Mouse (Mus musculus): Measurements from ENCODE around the gene Mapk8ip3. TPM values are rescaled to one million over a fixed set of nuclear protein-coding genes. Genes with fewer than 3 reads are reported as not detected.
A peak's percentile ranks its signal among the peaks of the same experiment; 100 is the strongest.

The Mapk8ip3 gene
- polyA plus RNA-seq, 1 experiment from 2014 or later = 55.8 TPM

- Histone ChIP-seq H3K9ac (no peak overlapping the region), H3K27ac (no peak overlapping the region), H3K27me3 (peaks cover 3% of the 10 kb centered on the region; the same call in 1 of the 2 replicates), H3K4me1 (no peaks in the 10 kb centered on the region), H3K9me3 (no peaks in the 10 kb centered on the region), H3K36me3 (peaks cover 41% of the 10 kb centered on the region), H3K4me2 (replicated peaks) (no peak overlapping the region), H3K4me3 (no peak overlapping the region)
- 89% methylated on average over 13 of the region's 13 CpGs for WGBS
- ATAC-seq (ENCODE audit: insufficient number of reproducible peaks, insufficient read depth, low FRiP score, low TSS enrichment) = no peak
Measured at GRCm38 (mm10) chr17:24856589-24856988, 80.2 kb downstream of the Mapk8ip3 start.

DNA sequence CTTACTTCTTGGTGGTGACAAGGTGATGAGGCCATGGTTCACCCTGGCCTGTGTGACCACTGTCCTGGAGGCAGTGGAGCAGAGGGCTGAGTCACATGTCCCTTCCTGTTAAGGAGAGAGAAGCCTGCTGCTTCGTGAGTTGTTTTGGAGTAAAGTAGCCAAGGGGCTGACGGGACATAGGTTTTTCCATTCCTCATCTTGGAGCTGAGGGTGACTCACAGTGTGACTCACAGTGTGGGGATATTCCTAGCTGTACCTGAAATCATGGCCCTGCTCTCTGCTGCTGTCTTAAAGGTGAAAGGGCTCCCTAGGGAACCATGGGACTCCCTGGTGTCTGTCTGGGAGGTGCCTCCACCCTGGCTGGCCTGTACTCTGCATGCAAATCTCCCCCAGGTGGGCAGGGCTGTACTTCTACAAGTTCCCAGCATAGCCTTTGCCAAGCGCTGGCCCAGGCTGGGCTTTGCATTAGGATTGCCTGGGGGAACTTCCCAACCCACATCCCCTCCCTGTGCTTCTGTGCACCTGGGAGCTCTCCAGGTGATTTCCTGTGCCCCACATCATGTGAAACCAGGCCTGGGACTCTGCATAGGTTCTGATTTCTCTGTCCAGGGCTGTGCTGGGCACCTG, 80.8 kb downstream of the Mapk8ip3 start:
- Histone ChIP-seq H3K4me1 (peaks cover 4% of the 10 kb centered on the region), H3K36me3 (peaks cover 34% of the 10 kb centered on the region), H3K9ac (no peak overlapping the region), H3K27me3 (peaks cover 9% of the 10 kb centered on the region; the same call in 1 of the 2 replicates), H3K4me2 (replicated peaks) (no peak overlapping the region), H3K4me3 (no peak overlapping the region), H3K27ac (no peak overlapping the region), H3K9me3 (no peaks in the 10 kb centered on the region)
- ATAC-seq (ENCODE audit: insufficient number of reproducible peaks, insufficient read depth, low FRiP score, low TSS enrichment) = no peak
- WGBS = 81% methylated on average over 3 of the region's 3 CpGs

- Histone ChIP-seq H3K4me3 (peak overlapping the region; percentile 77), H3K9ac (peak overlapping the region; percentile 66; the same call in 1 of the 2 replicates)
Measured at GRCm38 (mm10) chr17:24851381-24852125, 85.2 kb downstream of the Mapk8ip3 start.

GRCm38 (mm10) chr17:24850773-24851127, 86.0 kb downstream of the Mapk8ip3 start:
- Histone ChIP-seq H3K9me3 (no peaks in the 10 kb centered on the region), H3K27me3 (peaks cover 10% of the 10 kb centered on the region; the same call in 1 of the 2 replicates), H3K27ac (no peak overlapping the region), H3K4me1 (peaks cover 14% of the 10 kb centered on the region), H3K4me3 (peak overlapping the region; percentile 77), H3K4me2 (replicated peaks) (peak overlapping the region; percentile 87), H3K36me3 (peaks cover 13% of the 10 kb centered on the region), H3K9ac (peak overlapping the region; percentile 66)
- 2% methylated on average over 20 of the region's 20 CpGs for WGBS
- ATAC-seq (ENCODE audit: insufficient number of reproducible peaks, insufficient read depth, low FRiP score, low TSS enrichment) = no peak

More at GRCm38 (mm10) chr17:24851381-24852125, 85.2 kb downstream of the Mapk8ip3 start:
- peaks cover 14% of the 10 kb centered on the region for H3K4me1 ChIP-seq
- no peaks in the 10 kb centered on the region for H3K9me3 ChIP-seq
- H3K27ac ChIP-seq = no peak overlapping the region
- no peak for ATAC-seq (ENCODE audit: insufficient number of reproducible peaks, insufficient read depth, low FRiP score, low TSS enrichment)
- peak overlapping the region; percentile 87 for H3K4me2 ChIP-seq (replicated peaks)
- peaks cover 18% of the 10 kb centered on the region for H3K36me3 ChIP-seq
- H3K27me3 ChIP-seq = peaks cover 10% of the 10 kb centered on the region; the same call in 1 of the 2 replicates
- 78% methylated on average over 10 of the region's 10 CpGs for WGBS

DNA sequence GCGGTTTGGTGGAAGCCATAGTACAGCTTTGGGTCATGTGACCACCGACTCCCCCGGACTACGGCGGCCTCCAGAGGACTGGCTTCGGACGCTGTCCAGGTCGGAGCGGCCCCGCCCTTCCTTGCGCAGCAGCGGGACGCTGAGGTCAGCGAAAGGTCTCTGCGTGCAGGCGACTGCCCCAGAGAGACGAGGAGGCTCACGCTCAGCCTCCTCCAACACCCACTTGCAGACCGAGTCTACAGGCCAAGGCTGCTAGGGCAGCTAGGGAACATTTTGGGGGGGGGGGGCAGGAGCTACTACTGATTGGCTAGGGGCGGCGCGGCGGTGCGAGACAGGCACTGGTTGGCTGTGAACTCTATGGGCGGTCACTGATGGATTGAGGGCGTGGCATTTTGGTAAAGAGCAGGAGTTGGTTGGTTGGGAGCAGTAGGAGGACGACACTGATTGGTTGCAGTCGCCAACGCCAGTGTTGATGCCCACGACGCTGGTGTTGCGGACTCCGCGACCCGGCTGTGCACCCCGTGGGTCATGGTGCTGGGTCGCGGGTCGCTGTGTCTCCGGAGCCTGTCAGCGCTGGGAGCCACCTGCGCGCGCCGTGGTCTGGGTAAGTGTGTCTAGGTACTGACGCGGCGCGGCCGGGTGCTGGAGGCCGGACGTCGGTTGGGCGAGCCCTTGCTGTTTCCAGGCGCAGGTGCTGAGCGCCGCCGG, 86.6 kb downstream of the Mapk8ip3 start, which contains the start of gene Fahd1:
Fahd1 (minus strand) TSS at position 300 of the 708 bp plus-strand sequence.
- Histone ChIP-seq H3K27me3 (peaks cover 10% of the 10 kb centered on the region; the same call in 1 of the 2 replicates), H3K4me3 (peak within 1 kb of the TSS; percentile 77), H3K4me2 (replicated peaks) (peak within 1 kb of the TSS; percentile 87), H3K4me1 (peaks cover 14% of the 10 kb centered on the region), H3K9ac (peak within 1 kb of the TSS; percentile 66), H3K9me3 (no peaks in the 10 kb centered on the region), H3K36me3 (peaks cover 13% of the 10 kb centered on the region), H3K27ac (peak within 1 kb of the TSS; percentile 87)
- peak; percentile 100 for ATAC-seq (ENCODE audit: insufficient number of reproducible peaks, insufficient read depth, low FRiP score, low TSS enrichment)
- under 1% methylated on average over 58 of the region's 58 CpGs for WGBS

DNA sequence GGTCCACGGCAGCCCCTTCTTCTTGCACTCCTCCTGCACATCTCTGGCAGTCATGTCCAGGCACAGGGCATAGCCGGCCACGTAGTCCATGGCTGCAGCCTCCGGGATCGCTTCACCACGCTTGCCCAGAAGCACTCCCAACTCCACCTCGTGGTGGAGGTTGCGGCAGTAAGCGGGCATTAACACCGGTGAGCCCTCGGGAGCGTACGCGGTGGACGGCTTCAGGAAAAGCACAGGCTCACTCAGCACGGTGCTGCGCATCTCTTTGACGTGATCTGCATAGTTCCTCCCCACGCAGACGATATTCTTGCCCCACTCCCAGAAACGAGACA, 87.1 kb downstream of the Mapk8ip3 start:
- Histone ChIP-seq H3K4me1 (peaks cover 14% of the 10 kb centered on the region), H3K9me3 (no peaks in the 10 kb centered on the region), H3K4me3 (peak overlapping the region; percentile 77), H3K27me3 (peaks cover 10% of the 10 kb centered on the region; the same call in 1 of the 2 replicates), H3K36me3 (peaks cover 13% of the 10 kb centered on the region), H3K27ac (peak overlapping the region; percentile 87), H3K4me2 (replicated peaks) (peak overlapping the region; percentile 87), H3K9ac (peak overlapping the region; percentile 58)
- ATAC-seq (ENCODE audit: insufficient number of reproducible peaks, insufficient read depth, low FRiP score, low TSS enrichment) = peak; percentile 54
- WGBS = under 1% methylated on average over 21 of the region's 21 CpGs

- ATAC-seq (ENCODE audit: insufficient number of reproducible peaks, insufficient read depth, low FRiP score, low TSS enrichment) = no peak
- peaks cover 14% of the 10 kb centered on the region for H3K4me1 ChIP-seq
- H3K9me3 ChIP-seq = no peaks in the 10 kb centered on the region
- H3K27ac ChIP-seq = no peak overlapping the region
- H3K9ac ChIP-seq = no peak overlapping the region
- H3K4me3 ChIP-seq = 0 out of 2 replicates have a peak overlapping the region, but pooled peaks have one; percentile 7
- H3K4me2 ChIP-seq (replicated peaks) = peak overlapping the region; percentile 87
- peaks cover 9% of the 10 kb centered on the region for H3K36me3 ChIP-seq
- H3K27me3 ChIP-seq = peaks cover 10% of the 10 kb centered on the region; the same call in 1 of the 2 replicates
Measured at GRCm38 (mm10) chr17:24848600-24849031, 88.2 kb downstream of the Mapk8ip3 start.

DNA sequence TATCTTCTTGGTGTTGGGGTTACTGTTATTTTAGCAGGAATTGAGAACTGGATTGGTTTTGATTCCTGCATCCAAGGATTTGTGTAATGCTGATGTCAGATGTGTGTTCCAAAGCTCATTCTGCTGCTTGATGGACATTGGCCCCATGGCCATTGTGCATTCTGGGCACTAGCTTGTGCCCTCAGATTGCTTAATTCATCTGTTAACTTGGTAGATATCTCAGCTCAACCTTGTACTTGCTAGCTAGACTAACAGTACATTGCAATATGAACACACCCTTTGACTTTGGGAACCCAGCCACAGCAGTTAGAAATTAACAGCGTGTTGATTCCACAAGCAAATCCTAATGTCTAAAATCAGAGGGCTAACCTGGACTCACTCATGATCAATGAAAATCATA, 89.4 kb downstream of the Mapk8ip3 start:
- H3K9me3 ChIP-seq = no peaks in the 10 kb centered on the region
- H3K9ac ChIP-seq = no peak overlapping the region
- H3K4me2 ChIP-seq (replicated peaks) = no peak overlapping the region
- H3K27me3 ChIP-seq = peaks cover 10% of the 10 kb centered on the region; the same call in 1 of the 2 replicates
- peaks cover 14% of the 10 kb centered on the region for H3K4me1 ChIP-seq
- no peaks in the 10 kb centered on the region for H3K36me3 ChIP-seq
- no peak overlapping the region for H3K27ac ChIP-seq
- H3K4me3 ChIP-seq = no peak overlapping the region
- no peak for ATAC-seq (ENCODE audit: insufficient number of reproducible peaks, insufficient read depth, low FRiP score, low TSS enrichment)
- WGBS = 95% methylated on average over 1 of the region's 1 CpGs

GRCm38 (mm10) chr17:24844525-24844924, 92.3 kb downstream of the Mapk8ip3 start:
- WGBS = 59% methylated on average over 9 of the region's 9 CpGs

DNA sequence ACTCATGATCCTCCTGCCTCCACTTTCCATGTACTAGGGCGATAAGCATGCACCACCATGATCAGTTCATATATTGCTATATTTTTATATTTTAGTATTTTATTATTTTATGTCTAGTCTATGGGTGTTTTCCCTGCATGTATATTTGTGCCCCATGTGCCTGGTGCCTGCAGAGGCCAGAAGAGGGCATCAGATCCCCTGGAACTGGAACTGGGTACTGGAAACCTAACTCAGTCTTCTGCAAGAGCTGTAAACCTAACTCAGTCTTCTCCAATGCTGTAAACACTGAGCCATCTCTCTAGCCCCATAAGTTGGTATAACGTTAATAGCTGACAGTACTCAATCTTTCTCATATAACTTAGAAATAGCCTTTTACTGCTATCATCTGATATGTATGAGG, 94.1 kb downstream of the Mapk8ip3 start:
- no peak overlapping the region for H3K4me2 ChIP-seq (replicated peaks)
- 58% methylated on average over 2 of the region's 2 CpGs for WGBS
- H3K27ac ChIP-seq = no peak overlapping the region
- H3K36me3 ChIP-seq = no peaks in the 10 kb centered on the region
- H3K9me3 ChIP-seq = no peaks in the 10 kb centered on the region
- H3K27me3 ChIP-seq = no peaks in the 10 kb centered on the region
- no peaks in the 10 kb centered on the region for H3K4me1 ChIP-seq
- no peak for ATAC-seq (ENCODE audit: insufficient number of reproducible peaks, insufficient read depth, low FRiP score, low TSS enrichment)
- H3K4me3 ChIP-seq = no peak overlapping the region
- no peak overlapping the region for H3K9ac ChIP-seq

More at GRCm38 (mm10) chr17:24844525-24844924, 92.3 kb downstream of the Mapk8ip3 start:
- Histone ChIP-seq H3K27ac (no peak overlapping the region), H3K27me3 (no peaks in the 10 kb centered on the region), H3K4me3 (no peak overlapping the region), H3K36me3 (no peaks in the 10 kb centered on the region), H3K4me1 (peaks cover 8% of the 10 kb centered on the region), H3K9ac (no peak overlapping the region), H3K9me3 (no peaks in the 10 kb centered on the region), H3K4me2 (replicated peaks) (no peak overlapping the region)
- ATAC-seq (ENCODE audit: insufficient number of reproducible peaks, insufficient read depth, low FRiP score, low TSS enrichment) = no peak

Measured in embryonic facial prominence, embryonic 12.5 days (tissue).